Mouse (Mus musculus) kidney, postnatal 4 days (tissue): ENCODE results near the gene Hoxb4.

Experiments
- DNase-seq, 2 experiments: peaks; one replicate each; pipeline ENCODE4 v3.0.0; 2021; ENCODE audit warnings: mixed read lengths in 2 of 2

Gene Hoxb4

GRCm38 (mm10) chr11:96352691-96353521 lies 34.8 kb downstream of the Hoxb4 start:
- peak; percentile 75 to 84 for DNase-seq

- DNase-seq = no peak
These were observed 35.4 kb downstream of the Hoxb4 start for GRCm38 (mm10) chr11:96353522-96353841.

GRCm38 (mm10) chr11:96353939-96354338 lies 35.9 kb downstream of the Hoxb4 start:
- peak; percentile 51 to 66 for DNase-seq

- DNase-seq = peak; percentile 78 to 88
These were observed 36.3 kb downstream of the Hoxb4 start for GRCm38 (mm10) chr11:96354376-96354775.

GRCm38 (mm10) chr11:96354801-96355311 lies 36.8 kb downstream of the Hoxb4 start:
- DNase-seq = no peak

- peak; percentile 43 to 59 for DNase-seq
These were observed 45.7 kb downstream of the Hoxb4 start for GRCm38 (mm10) chr11:96363807-96364206.

GRCm38 (mm10) chr11:96365441-96366091 lies 47.5 kb downstream of the Hoxb4 start, which contains the start of gene Hoxb1:
Gene Hoxb1, plus strand, starts transcription at chr11:96365752.
- DNase-seq = no peak

GRCm38 (mm10) chr11:96366092-96367041 lies 48.3 kb downstream of the Hoxb4 start:
- peak; percentile 64 to 77 for DNase-seq

GRCm38 (mm10) chr11:96367141-96367540 lies 49.1 kb downstream of the Hoxb4 start:
- no peak for DNase-seq

- no peak for DNase-seq
These were observed 50.6 kb downstream of the Hoxb4 start for GRCm38 (mm10) chr11:96368686-96369085.

- DNase-seq = no peak
These were observed 51.1 kb downstream of the Hoxb4 start for GRCm38 (mm10) chr11:96369140-96369539.
